Mouse (Mus musculus) hematopoietic stem cell, adult 5-6 weeks (primary cell): ENCODE data around the gene Angptl2. TPM values are rescaled to one million over a fixed set of nuclear protein-coding genes. Genes with fewer than 3 reads are reported as not detected.
A peak's percentile ranks its signal among the peaks of the same experiment; 100 is the strongest.

Experiments
- ATAC-seq, 2 experiments: fragments of 125-278 bp in 1 of 2; replicated peaks in 1 of 2; 2 replicates each; pipeline ENCODE4 v1.8.0; 2016 to 2017; ENCODE audit warnings: inconsistent platforms in 2 of 2, mild to moderate bottlenecking in 2 of 2, moderate number of reproducible peaks in 2 of 2, low read depth in 1 of 2, moderate TSS enrichment in 1 of 2; ENCODE audit not compliant: low FRiP score in 2 of 2, poor library complexity in 2 of 2, severe bottlenecking in 2 of 2, insufficient read depth in 1 of 2, low TSS enrichment in 1 of 2
- total RNA-seq: library from RNA; stranded (forward); fragments of 172-1452, 232-1000 nt; gene quantifications from 2 replicates; pipeline ENCODE4 v1.2.3, GENCODE M21; 2017

The Angptl2 gene
- 1.9 and 2.5 TPM in 2 replicates for total RNA-seq

DNA sequence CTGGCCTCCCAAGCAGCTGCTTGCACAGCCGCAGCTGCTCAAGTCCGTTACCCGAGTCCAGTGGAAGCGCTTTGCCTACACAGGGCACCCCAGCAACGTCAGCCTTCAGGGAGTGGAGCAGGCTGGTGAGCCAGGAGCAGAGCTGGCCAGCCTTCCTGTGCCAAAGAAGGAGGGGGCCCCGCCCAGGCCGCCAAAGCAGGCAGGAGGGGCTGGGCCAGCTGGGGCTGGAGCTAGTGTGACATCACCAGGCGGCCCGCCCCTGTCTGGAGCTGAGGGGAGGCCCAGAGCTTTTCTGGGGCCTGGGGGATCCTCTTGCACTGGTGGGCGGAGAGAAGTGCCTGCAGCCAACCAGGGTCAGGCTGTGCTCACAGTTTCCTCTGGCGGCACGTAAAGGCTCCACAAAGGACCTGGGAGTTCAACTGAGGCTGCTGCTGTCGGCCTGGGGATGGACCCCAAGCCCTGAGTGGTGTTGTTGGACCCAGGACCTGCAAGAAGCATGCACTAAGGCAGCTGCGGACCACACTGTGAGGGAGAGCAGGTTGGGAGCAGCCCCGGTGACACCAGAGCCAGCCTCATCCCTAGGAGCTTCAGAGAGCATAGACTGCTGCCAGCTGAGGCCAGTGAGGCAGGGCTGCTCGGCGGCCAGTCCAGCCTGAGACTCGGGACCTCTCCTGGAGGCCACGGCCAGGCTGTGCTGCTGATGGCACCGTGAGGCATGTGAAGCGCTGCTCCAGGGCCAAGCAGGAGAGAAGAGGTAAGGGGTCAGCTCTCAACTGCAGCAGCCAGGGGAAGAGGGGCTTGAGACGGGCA lies at the start of gene Angptl2:
Gene Angptl2, plus strand, starts transcription at position 370 of the 810 bp plus-strand sequence.
- ATAC-seq: peak; percentile 80 to 82

DNA sequence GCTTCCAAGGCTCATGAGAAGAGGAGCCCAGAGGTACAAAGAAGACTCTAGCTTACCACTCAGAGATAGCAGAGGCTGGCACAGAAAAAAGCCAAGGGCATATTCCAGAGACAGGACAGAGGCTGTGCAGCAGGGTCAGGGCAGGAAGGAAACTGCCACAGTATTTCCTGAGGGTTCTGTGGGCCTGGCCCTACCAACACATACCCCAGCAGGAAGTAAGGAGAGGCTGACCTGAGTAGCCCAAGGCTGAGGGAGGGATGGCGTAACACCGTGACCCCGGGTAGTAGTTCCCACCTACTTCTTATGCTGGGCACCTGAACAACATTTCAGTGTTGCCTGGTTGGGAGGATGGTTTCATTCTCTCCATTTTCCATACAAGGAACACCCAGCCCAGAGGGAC lies 48.8 kb upstream of the Angptl2 start:
- peak in 1 of 2 experiments; percentile 20; a peak in 2 of 4 replicates for ATAC-seq

- ATAC-seq: no peak
Measured at GRCm38 (mm10) chr2:33169445-33169844, 46.4 kb upstream of the Angptl2 start.

GRCm38 (mm10) chr2:33170777-33171565 lies 44.9 kb upstream of the Angptl2 start:
- ATAC-seq: no peak

DNA sequence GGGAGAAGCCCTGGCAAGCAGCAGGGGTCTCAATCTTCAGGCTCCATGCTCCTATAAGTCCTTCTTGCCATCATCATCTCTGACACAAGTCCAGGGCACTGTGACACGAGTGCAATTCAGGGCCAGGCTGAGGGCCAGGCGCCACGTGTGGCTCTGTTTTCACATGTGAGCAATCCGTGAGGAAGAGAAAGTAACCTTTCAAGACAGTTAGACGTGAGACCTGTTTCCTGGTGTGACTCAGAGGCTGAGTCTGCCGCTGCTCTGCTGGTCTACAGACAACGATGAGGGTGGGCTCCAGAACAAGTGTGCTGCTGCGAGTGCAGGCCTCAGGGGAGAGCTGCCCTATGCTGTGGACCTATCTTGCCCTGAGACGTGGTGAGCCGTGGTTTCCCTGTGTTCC lies 42.7 kb upstream of the Angptl2 start:
- 0 out of 4 replicates have a peak, but pooled peaks of 1 of the 2 experiments have one; percentile 12 for ATAC-seq

DNA sequence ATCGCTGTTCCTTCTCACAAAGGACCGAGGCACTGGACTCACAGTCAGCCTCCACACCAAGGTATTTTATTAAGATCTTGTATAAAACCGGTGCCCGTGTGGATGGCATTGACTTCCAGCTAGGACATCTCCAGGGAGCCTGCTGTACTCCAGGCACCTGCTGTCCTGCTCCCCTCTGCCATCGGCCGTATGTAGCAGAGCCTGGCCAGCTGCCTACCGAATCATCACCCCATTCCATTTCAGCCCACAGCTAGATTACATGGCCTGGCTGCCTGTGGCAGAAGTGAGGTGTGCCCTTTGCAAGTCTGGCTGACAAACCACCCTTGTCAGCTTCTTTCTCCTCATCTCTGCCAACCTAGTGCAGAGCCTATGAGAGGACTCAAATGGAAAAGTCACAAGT lies 42.2 kb upstream of the Angptl2 start:
- no peak for ATAC-seq

- peak; percentile 55 to 61; a peak in 2 of 4 replicates for ATAC-seq
Measured at GRCm38 (mm10) chr2:33176516-33176915, 39.4 kb upstream of the Angptl2 start.

- no peak for ATAC-seq
Measured at GRCm38 (mm10) chr2:33176921-33177320, 38.9 kb upstream of the Angptl2 start.

DNA sequence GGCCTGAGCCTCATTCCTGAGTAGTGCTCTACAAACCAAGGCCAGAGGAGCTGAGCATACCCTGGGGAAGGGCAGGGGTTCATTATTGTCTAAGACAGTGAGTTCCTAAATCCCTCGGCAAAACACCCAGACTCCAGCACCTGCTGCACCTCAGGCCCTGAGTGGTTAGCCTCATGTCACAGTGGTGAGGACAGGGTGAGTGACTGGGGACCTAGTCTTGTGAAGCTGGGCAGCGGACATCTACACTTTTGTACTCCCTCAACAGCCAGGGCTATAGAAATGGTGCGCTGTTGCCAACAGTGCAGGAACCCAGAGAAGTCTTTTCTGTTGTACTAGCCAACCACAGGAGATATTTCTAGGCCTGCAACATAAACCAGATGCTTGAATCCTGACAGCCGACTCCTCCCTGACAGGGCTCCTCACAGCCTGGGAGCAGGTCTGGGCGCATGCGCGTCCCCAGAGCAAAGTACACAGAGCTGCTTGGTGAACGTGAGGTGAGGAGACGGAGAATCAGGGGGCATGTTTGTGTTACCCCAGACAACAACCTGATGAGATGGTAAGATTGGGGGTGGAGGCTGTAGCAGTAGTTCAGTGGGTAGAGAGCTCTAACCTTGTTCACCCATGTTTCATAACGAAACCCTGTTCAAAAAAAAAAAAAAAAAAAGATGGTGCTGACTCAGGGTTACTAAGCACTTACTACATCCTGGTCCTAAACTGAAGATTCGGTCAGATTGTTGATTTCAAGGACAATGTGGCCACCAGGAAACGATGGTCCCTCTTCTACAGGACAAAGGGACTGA lies 38.2 kb upstream of the Angptl2 start:
- ATAC-seq: no peak

DNA sequence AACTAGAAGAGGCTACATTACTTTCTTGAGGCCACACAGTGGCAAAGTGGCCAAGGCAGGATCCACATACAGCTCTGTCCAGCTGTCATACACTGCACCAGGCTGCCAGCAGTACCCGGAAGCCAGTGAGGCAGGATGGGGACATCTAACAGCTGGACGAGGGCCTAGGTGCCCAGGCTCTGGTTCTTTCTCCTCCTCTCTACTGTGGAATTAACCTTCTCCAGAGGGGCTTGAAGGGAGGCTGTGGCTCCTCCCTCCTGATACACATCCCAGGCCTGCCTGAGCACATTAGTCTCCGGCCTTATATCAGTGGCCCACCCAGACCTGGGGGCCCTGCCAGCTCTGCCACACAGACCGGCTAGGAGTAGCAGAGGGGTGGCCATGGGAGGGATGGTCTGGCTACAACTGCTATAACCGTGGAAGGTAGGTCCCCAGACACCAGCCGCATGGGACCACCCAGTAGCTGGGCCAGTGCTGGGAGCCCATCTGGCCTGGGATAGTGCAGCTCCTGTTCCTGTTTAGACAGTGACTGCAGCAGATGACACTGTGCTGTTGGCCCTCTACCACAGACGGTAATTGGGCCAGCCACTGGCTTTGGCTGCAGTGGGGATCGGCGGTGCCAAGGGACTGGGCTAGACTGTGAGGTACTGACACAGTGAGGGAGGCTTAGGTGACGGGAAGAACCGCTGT lies 37.5 kb upstream of the Angptl2 start:
- ATAC-seq: no peak

DNA sequence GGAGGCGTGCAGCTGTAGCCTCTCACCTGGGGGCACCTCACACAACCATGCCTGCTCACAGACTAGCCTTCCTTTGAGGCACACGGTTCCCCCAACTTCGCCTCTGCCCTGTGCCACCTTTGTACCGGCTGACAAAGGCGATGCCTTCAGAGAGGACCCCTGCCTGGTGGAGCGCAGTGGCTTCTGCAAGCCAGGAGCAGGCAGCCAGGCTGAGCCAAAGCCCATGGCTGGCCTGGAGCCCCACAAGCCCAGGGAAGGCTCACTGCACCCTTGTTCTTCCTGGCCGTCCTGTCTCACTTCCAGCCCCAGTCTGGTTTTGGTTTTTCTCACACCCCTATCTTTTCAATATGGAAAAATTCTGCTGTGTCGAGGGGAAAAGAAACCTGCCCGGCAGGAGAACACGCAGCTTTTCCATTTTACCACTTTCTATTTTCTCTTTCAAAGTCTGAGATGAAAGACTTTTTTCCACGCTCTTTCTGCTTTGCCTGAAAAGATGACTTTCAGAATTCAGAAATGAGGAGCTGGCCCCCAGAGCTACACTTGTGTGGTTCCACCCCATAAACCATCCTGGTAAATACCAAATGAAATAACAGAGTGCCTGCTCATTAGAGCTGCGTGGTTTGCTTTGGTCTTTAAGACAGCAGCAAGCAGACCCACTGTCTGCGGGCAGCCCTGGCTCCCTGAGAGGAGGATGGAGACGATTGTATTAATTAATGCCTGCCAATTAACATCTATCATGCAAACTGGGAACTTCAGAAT lies 36.5 kb upstream of the Angptl2 start:
- ATAC-seq: no peak

DNA sequence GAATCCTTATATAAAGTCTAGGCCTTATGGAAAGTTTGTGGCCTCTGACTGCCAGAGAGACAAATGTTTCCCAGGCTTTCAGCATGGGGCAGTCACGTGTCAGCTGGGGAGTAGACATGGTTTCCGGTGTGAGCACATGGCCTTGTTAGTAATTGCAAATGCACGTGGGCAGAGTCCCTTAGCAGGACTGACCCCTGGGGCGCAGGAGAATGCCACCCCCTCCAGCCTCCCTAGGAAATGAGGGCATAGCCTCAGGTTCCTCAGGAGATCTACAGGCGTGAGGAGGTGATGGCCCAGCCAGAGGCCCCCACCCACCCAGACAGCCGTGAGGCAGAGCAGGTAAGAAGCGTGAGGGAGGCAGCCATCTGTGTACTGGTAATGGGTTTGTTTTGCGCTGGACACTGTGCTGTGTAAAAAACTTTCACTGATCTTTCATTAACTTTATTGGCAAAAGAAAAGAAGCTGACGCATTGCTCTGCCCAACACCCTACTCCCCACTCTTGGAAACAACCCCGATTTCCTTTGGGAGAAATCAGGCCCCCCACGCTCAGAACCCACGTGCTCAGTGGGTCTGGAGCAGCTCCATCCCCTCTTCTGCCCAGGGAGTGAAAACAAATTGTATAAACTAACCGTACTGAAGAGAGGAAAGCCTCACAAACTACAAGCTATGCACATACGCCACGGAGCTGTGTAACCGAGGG lies 35.8 kb upstream of the Angptl2 start:
- no peak for ATAC-seq

GRCm38 (mm10) chr2:33183321-33183720 lies 32.5 kb upstream of the Angptl2 start:
- no peak for ATAC-seq

DNA sequence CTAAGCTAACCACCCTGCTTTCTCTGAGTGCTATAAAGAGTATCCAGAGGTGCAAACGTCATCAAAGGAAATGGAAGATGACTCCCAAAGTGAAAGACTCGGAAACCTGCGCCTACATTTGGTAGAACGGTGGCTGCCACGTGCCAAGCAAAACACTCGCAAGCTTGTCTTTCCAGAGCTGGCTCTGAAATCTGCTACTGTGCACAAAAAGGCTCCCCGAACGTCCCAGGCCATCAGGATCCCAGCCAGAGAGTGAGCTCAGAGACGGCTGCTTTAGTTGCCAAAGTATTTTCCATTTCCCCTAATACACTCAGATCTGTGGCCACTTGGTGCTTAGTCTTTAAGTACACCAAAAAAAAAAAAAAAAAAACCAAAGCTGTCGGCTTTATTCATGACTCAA lies 31.2 kb upstream of the Angptl2 start:
- ATAC-seq: no peak

DNA sequence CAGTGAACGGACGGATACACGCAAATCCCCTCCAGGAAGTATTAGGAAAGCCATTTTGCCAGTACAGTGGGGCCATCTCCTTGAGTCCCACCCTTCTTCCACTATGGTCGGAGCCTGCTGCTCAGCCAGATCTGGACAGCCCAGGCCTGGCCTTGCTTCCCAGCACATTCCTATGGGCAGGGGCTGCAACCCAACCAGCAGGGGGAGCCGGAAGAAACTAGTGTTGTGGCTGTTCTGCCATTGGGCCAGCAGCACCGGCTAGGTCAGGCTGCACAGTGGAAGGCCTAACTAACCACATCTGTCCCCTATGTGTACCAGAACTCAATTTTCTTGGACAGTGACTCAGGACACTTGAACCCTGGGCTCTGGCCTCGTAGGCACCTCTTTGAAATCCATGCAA lies 30.6 kb upstream of the Angptl2 start:
- no peak for ATAC-seq

- ATAC-seq: no peak
Measured at GRCm38 (mm10) chr2:33186505-33186904, 29.4 kb upstream of the Angptl2 start.
